Mouse (Mus musculus) embryonic facial prominence, embryonic 11.5 days (tissue): Measurements from ENCODE around the gene Tdrd1. TPM values are rescaled to one million over a fixed set of nuclear protein-coding genes. Genes with fewer than 3 reads are reported as not detected.

Experiments
- ATAC-seq: fragments of 200-750 bp; cut with Nextera tagmentation; replicated peaks from 2 replicates; pipeline ENCODE4 v1.8.0; 2017; ENCODE audit warnings: low read depth; ENCODE audit not compliant: insufficient number of reproducible peaks, low FRiP score, low TSS enrichment
- DNase-seq: peaks from one replicate; pipeline ENCODE4 v3.0.0-alpha.2; 2015; ENCODE audit warnings: low spot score
- H3K27ac ChIP-seq: fragments of 300-500 bp; sonication (generic); replicated peaks from 2 replicates; pipeline ENCODE4 v1.5.1; 2014; ENCODE audit warnings: mild to moderate bottlenecking, low read depth, low read length, control low read depth
- H3K27me3 ChIP-seq: fragments of 300-500 bp; sonication (generic); 2 replicates; pipeline ENCODE4 v1.6.1; 2014; ENCODE audit warnings: mild to moderate bottlenecking, low read length, moderate library complexity, mixed read lengths; ENCODE audit not compliant: control insufficient read depth, insufficient read depth
- H3K36me3 ChIP-seq: fragments of 300-500 bp; sonication (generic); replicated peaks from 2 replicates; pipeline ENCODE4 v1.6.1; 2014; ENCODE audit warnings: low read depth, mild to moderate bottlenecking, low read length, moderate library complexity, mixed read lengths; ENCODE audit not compliant: control insufficient read depth, insufficient read depth
- H3K4me1 ChIP-seq: fragments of 300-500 bp; sonication (generic); 2 replicates; pipeline ENCODE4 v1.6.1; 2014; ENCODE audit warnings: low read length, mixed read lengths; ENCODE audit not compliant: control insufficient read depth, insufficient read depth
- H3K4me2 ChIP-seq: fragments of 300-500 bp; sonication (generic); 2 replicates; pipeline ENCODE4 v1.6.1; 2014; ENCODE audit warnings: low read depth, mild to moderate bottlenecking, control low read depth, low read length, moderate library complexity
- H3K4me3 ChIP-seq: fragments of 300-500 bp; sonication (generic); 2 replicates; pipeline ENCODE4 v1.5.1; 2014; ENCODE audit warnings: low read depth, low read length, control low read depth
- H3K9ac ChIP-seq: fragments of 300-500 bp; sonication (generic); replicated peaks from 2 replicates; pipeline ENCODE4 v1.6.1; 2014; ENCODE audit warnings: mild to moderate bottlenecking, control low read depth, low read length
- H3K9me3 ChIP-seq: fragments of 300-500 bp; sonication (generic); replicated peaks from 2 replicates; pipeline ENCODE4 v1.6.1; 2016; ENCODE audit warnings: mild to moderate bottlenecking, low read length, inconsistent platforms, mixed read lengths; ENCODE audit not compliant: control insufficient read depth
- whole genome bisulfite sequencing: fragments of 180-500 bp; shearing (Covaris S2); extraction: QIAGEN DNeasy Blood & Tissue Kit; methylation state at CpG from one replicate; pipeline ENCODE4 v1.1.7; 2014; 5-methylcytosine and 5-hydroxymethylcytosine counted together
- polyA plus RNA-seq: library from polyadenylated mRNA; unstranded; fragments of >200 nt; fragmentation: Nextera tagmentation; extraction: Ambion mirVana; gene quantifications from 2 replicates; pipeline ENCODE4 v1.2.1, GENCODE M21; 2014

Tdrd1 gene
- polyA plus RNA-seq, 1 experiment from 2014 or later: 0.93 TPM

GRCm38 (mm10) chr19:56835340-56835739 lies 9.3 kb downstream of the Tdrd1 start:
- no peaks in the 10 kb centered on the region for H3K36me3 ChIP-seq
- no peak overlapping the region for H3K4me3 ChIP-seq
- no peaks in the 10 kb centered on the region for H3K27me3 ChIP-seq
- H3K4me2 ChIP-seq: no peak overlapping the region
- ATAC-seq: no peak
- 53% methylated on average over 9 of the region's 9 CpGs for WGBS
- H3K9ac ChIP-seq: no peak overlapping the region
- H3K4me1 ChIP-seq: no peaks in the 10 kb centered on the region
- H3K9me3 ChIP-seq: no peaks in the 10 kb centered on the region
- no peak overlapping the region for H3K27ac ChIP-seq
- DNase-seq: peak; percentile 50

GRCm38 (mm10) chr19:56838942-56839706 lies 13.1 kb downstream of the Tdrd1 start:
- Histone ChIP-seq H3K4me1 (no peaks in the 10 kb centered on the region), H3K27ac (no peak overlapping the region), H3K4me2 (no peak overlapping the region), H3K9ac (no peak overlapping the region), H3K4me3 (no peak overlapping the region), H3K9me3 (no peaks in the 10 kb centered on the region), H3K27me3 (no peaks in the 10 kb centered on the region), H3K36me3 (no peaks in the 10 kb centered on the region)
- ATAC-seq (no peak), DNase-seq (peak; percentile 45)
- WGBS: 67% methylated on average over 17 of the region's 17 CpGs

GRCm38 (mm10) chr19:56842974-56843373 lies 17.0 kb downstream of the Tdrd1 start:
- WGBS: 78% methylated on average over 12 of the region's 12 CpGs
- ATAC-seq (no peak), DNase-seq (no peak)
- Histone ChIP-seq H3K27ac (no peak overlapping the region), H3K4me1 (no peaks in the 10 kb centered on the region), H3K4me3 (no peak overlapping the region), H3K36me3 (no peaks in the 10 kb centered on the region), H3K27me3 (no peaks in the 10 kb centered on the region), H3K9ac (no peak overlapping the region), H3K4me2 (no peak overlapping the region), H3K9me3 (no peaks in the 10 kb centered on the region)

- H3K9ac ChIP-seq: no peak overlapping the region
- no peak for ATAC-seq
- no peak for DNase-seq
- H3K27ac ChIP-seq: no peak overlapping the region
- H3K4me1 ChIP-seq: no peaks in the 10 kb centered on the region
- H3K27me3 ChIP-seq: no peaks in the 10 kb centered on the region
- H3K4me2 ChIP-seq: no peak overlapping the region
- H3K9me3 ChIP-seq: no peaks in the 10 kb centered on the region
- no peaks in the 10 kb centered on the region for H3K36me3 ChIP-seq
- no peak overlapping the region for H3K4me3 ChIP-seq
Measured at GRCm38 (mm10) chr19:56852590-56852989, 26.6 kb downstream of the Tdrd1 start.

GRCm38 (mm10) chr19:56856455-56856854 lies 30.4 kb downstream of the Tdrd1 start:
- H3K4me3 ChIP-seq: no peak overlapping the region
- no peaks in the 10 kb centered on the region for H3K9me3 ChIP-seq
- no peak for ATAC-seq
- H3K27me3 ChIP-seq: no peaks in the 10 kb centered on the region
- H3K27ac ChIP-seq: no peak overlapping the region
- 37% methylated on average over 5 of the region's 5 CpGs for WGBS
- no peak overlapping the region for H3K9ac ChIP-seq
- no peaks in the 10 kb centered on the region; the same call in 1 of the 2 replicates for H3K4me1 ChIP-seq
- H3K36me3 ChIP-seq: no peaks in the 10 kb centered on the region
- peak; percentile 36 for DNase-seq
- no peak overlapping the region for H3K4me2 ChIP-seq

GRCm38 (mm10) chr19:56867701-56868100 lies 41.7 kb downstream of the Tdrd1 start:
- no peaks in the 10 kb centered on the region for H3K36me3 ChIP-seq
- 59% methylated on average over 4 of the region's 4 CpGs for WGBS
- no peak overlapping the region for H3K4me2 ChIP-seq
- H3K4me3 ChIP-seq: no peak overlapping the region
- H3K27me3 ChIP-seq: peaks cover 4% of the 10 kb centered on the region
- H3K9me3 ChIP-seq: no peaks in the 10 kb centered on the region
- no peak overlapping the region for H3K9ac ChIP-seq
- no peak for ATAC-seq
- no peaks in the 10 kb centered on the region for H3K4me1 ChIP-seq
- no peak overlapping the region for H3K27ac ChIP-seq
- no peak for DNase-seq

- Histone ChIP-seq H3K4me2 (peak within 1 kb of the TSS; percentile 93), H3K9me3 (no peaks in the 10 kb centered on the region), H3K27ac (no peak within 1 kb of the TSS), H3K4me1 (no peaks in the 10 kb centered on the region), H3K4me3 (peak within 1 kb of the TSS; percentile 49), H3K36me3 (no peaks in the 10 kb centered on the region), H3K27me3 (peaks cover 23% of the 10 kb centered on the region), H3K9ac (peak within 1 kb of the TSS; percentile 43)
- 2% methylated on average over 71 of the region's 71 CpGs for WGBS
- DNase-seq (peak; percentile 64), ATAC-seq (peak; percentile 44; the same call in 1 of the 2 replicates)
Measured at GRCm38 (mm10) chr19:56873816-56874600, 48.0 kb downstream of the Tdrd1 start, which contains the start of gene Vwa2. Gene Vwa2, plus strand, starts transcription at chr19:56874249.
